ENCODE assay signal across 8 mouse cellular contexts in genomic region chr7:81057901-81058711, GRCm38 (mm10). TPM values are rescaled to one million over a fixed set of nuclear protein-coding genes. Genes with fewer than 3 reads are reported as not detected.
DNase-seq lines count a peak whose midpoint lies in the region; ATAC-seq lines count a peak whose summit lies in the region.

No protein-coding gene starts in this region.

- H3K9ac ChIP-seq in neural tube, embryonic 15.5 days (replicated peaks), result no peak overlapping the region
- no peak overlapping the region; the same call in 1 of the 2 replicates for H3K9ac ChIP-seq in limb, embryonic 13.5 days
- H3K9ac ChIP-seq in stomach, embryonic 16.5 days (ENCODE audit: low read length), result no peak overlapping the region

- H3K27me3 ChIP-seq in neural tube, embryonic 15.5 days (replicated peaks), result no peaks in the 10 kb centered on the region
- peaks cover 25% of the 10 kb centered on the region for H3K27me3 ChIP-seq in limb, embryonic 13.5 days
- no peaks in the 10 kb centered on the region for H3K27me3 ChIP-seq in stomach, embryonic 16.5 days (ENCODE audit: control insufficient read depth, insufficient read depth, low read length)

- no peak overlapping the region for H3K4me3 ChIP-seq in neural tube, embryonic 15.5 days (replicated peaks)
- peak overlapping the region; percentile 8; the same call in 1 of the 2 replicates for H3K4me3 ChIP-seq in limb, embryonic 13.5 days
- no peak overlapping the region for H3K4me3 ChIP-seq in stomach, embryonic 16.5 days (replicated peaks; ENCODE audit: low read length)

- peak; percentile 38 for DNase-seq in adrenal gland, postnatal 10 days
- no peak for DNase-seq in adrenal gland, postnatal 4 days (ENCODE audit: low spot score in 2 of 2)
- DNase-seq in neural tube, embryonic 10.5 days (ENCODE audit: extremely low spot score, low spot score), result peak; percentile 32
- DNase-seq in gastrocnemius, postnatal 36 days, result no peak
- no peak for DNase-seq in left cerebral cortex, adult 18-20 months (ENCODE audit: low spot score in 2 of 2)

- 0 out of 2 replicates have a peak, but pooled peaks cover 2% of the 10 kb centered on the region for H3K4me1 ChIP-seq in neural tube, embryonic 15.5 days
- H3K4me1 ChIP-seq in limb, embryonic 13.5 days, result 0 out of 2 replicates have a peak, but pooled peaks cover 8% of the 10 kb centered on the region
- H3K4me1 ChIP-seq in stomach, embryonic 16.5 days (ENCODE audit: control insufficient read depth, insufficient read depth, low read length), result peaks cover 17% of the 10 kb centered on the region; the same call in 1 of the 2 replicates

- 74% methylated on average over 6 of the region's 6 CpGs for WGBS in neural tube, embryonic 15.5 days
- 56% methylated on average over 6 of the region's 6 CpGs for WGBS in limb, embryonic 13.5 days
- WGBS in stomach, embryonic 16.5 days, result 52% methylated on average over 6 of the region's 6 CpGs

- H3K36me3 ChIP-seq in neural tube, embryonic 15.5 days, result no peaks in the 10 kb centered on the region
- no peaks in the 10 kb centered on the region for H3K36me3 ChIP-seq in limb, embryonic 13.5 days
- H3K36me3 ChIP-seq in stomach, embryonic 16.5 days (ENCODE audit: control insufficient read depth, insufficient read depth, low read length), result no peaks in the 10 kb centered on the region

- ATAC-seq in neural tube, embryonic 15.5 days (ENCODE audit: low FRiP score), result no peak
- no peak for ATAC-seq in limb, embryonic 13.5 days (ENCODE audit: low FRiP score, low read depth)
- ATAC-seq in stomach, embryonic 16.5 days (ENCODE audit: insufficient read depth, low FRiP score), result peak; percentile 44; the same call in 1 of the 2 replicates

- intact Hi-C loops in gastrocnemius, postnatal 36 days (cut with DNase I), result no loop called here

- no peak overlapping the region for H3K27ac ChIP-seq in neural tube, embryonic 15.5 days (replicated peaks)
- H3K27ac ChIP-seq in limb, embryonic 13.5 days, result no peak overlapping the region
- H3K27ac ChIP-seq in stomach, embryonic 16.5 days (ENCODE audit: low read length), result no peak overlapping the region

- H3K9me3 ChIP-seq in neural tube, embryonic 15.5 days (replicated peaks), result no peaks in the 10 kb centered on the region
- H3K9me3 ChIP-seq in limb, embryonic 13.5 days, result no peaks in the 10 kb centered on the region
- H3K9me3 ChIP-seq in stomach, embryonic 16.5 days (replicated peaks; ENCODE audit: control insufficient read depth, low read length), result no peaks in the 10 kb centered on the region

- H3K4me2 ChIP-seq in neural tube, embryonic 15.5 days, result no peak overlapping the region
- H3K4me2 ChIP-seq in limb, embryonic 13.5 days (replicated peaks), result peak overlapping the region; percentile 39; the same call in 1 of the 2 replicates
- H3K4me2 ChIP-seq in stomach, embryonic 16.5 days (ENCODE audit: low read depth, low read length), result peak overlapping the region; percentile 23; the same call in 1 of the 2 replicates

RNA-seq across cellular contexts. Expression of gene Alpk3, which starts 0.7 kb away (rescaled TPM):
- total RNA-seq in adrenal gland, postnatal 10 days (2021), result 10 to 100 TPM in 1 of 2 experiments, 1 to 10 TPM in 1; 3.1 to 12.0 TPM
- total RNA-seq in adrenal gland, postnatal 4 days (2021), result 1 to 10 TPM; 2.0 to 4.7 TPM
- polyA plus RNA-seq in neural tube, embryonic 15.5 days (2015; fragmentation: Nextera tagmentation; extraction: Ambion mirVana), result 0.47 and 0.49 TPM in 2 replicates
- 2.3 and 2.4 TPM in 2 replicates for polyA plus RNA-seq in limb, embryonic 13.5 days (2015; fragmentation: Nextera tagmentation; extraction: Ambion mirVana)
- polyA plus RNA-seq in stomach, embryonic 16.5 days (2015; fragmentation: Nextera tagmentation; extraction: Ambion mirVana), result 0.57 and 1.9 TPM in 2 replicates
- 100 to 1,000 TPM; 201 to 258 TPM for total RNA-seq in gastrocnemius, postnatal 36 days (2021)
- under 1 TPM; 0.23 to 0.30 TPM for total RNA-seq in left cerebral cortex, adult 18-20 months (2021)

RNA-seq across cellular contexts. Expression of gene Slc28a1, which starts 56.5 kb away (rescaled TPM):
- total RNA-seq in adrenal gland, postnatal 10 days (2021), result under 1 TPM; 0.58 to 0.66 TPM
- total RNA-seq in adrenal gland, postnatal 4 days (2021), result under 1 TPM; 0.56 TPM
- polyA plus RNA-seq in neural tube, embryonic 15.5 days (2015; fragmentation: Nextera tagmentation; extraction: Ambion mirVana), result 0.05 and 0.17 TPM in 2 replicates
- 0.06 and 0.13 TPM in 2 replicates for polyA plus RNA-seq in limb, embryonic 13.5 days (2015; fragmentation: Nextera tagmentation; extraction: Ambion mirVana)
- polyA plus RNA-seq in stomach, embryonic 16.5 days (2015; fragmentation: Nextera tagmentation; extraction: Ambion mirVana), result 0.61 and 0.77 TPM in 2 replicates
- under 1 TPM; 0.20 to 0.36 TPM for total RNA-seq in gastrocnemius, postnatal 36 days (2021)
- total RNA-seq in left cerebral cortex, adult 18-20 months (2021), result under 1 TPM; 0.16 to 0.30 TPM

Comparison
In these comparisons a context has a peak if more than half of its experiments do, and no peak if none do; other contexts are left out.
1. DNase-seq: peak in adrenal gland, postnatal 10 days (single experiment) and neural tube, embryonic 10.5 days (single experiment); none in adrenal gland, postnatal 4 days (0 of 2), gastrocnemius, postnatal 36 days (0 of 2) and left cerebral cortex, adult 18-20 months (0 of 2).
2. RNA of gene Alpk3, which starts 0.7 kb away (total RNA-seq): 201 to 258 TPM in gastrocnemius, postnatal 36 days; 3.1 to 12.0 TPM in adrenal gland, postnatal 10 days, 2.0 to 4.7 TPM in adrenal gland, postnatal 4 days and 0.23 to 0.30 TPM in left cerebral cortex, adult 18-20 months; every median in the first group is over 10 times any median in the second.